Mouse (Mus musculus) forebrain, postnatal 0 days (tissue): ENCODE results near the gene Klf12. TPM values are rescaled to one million over a fixed set of nuclear protein-coding genes. Genes with fewer than 3 reads are reported as not detected.

ENCODE experiments used
- ATAC-seq: fragments of 200-750 bp; cut with Nextera tagmentation; 2 replicates; pipeline ENCODE4 v1.8.0; 2017; ENCODE audit warnings: mild to moderate bottlenecking, moderate library complexity
- DNase-seq: peaks from one replicate; pipeline ENCODE4 v3.0.0-alpha.2; 2015
- H3K27ac ChIP-seq: fragments of 300-500 bp; sonication (generic); 2 replicates; pipeline ENCODE4 v1.5.1; 2014; ENCODE audit warnings: low read depth, mild to moderate bottlenecking, antibody characterized with exemption, low read length, moderate library complexity, mixed read lengths
- H3K27me3 ChIP-seq: fragments of 300-500 bp; sonication (generic); 2 replicates; pipeline ENCODE4 v1.6.1; 2014; ENCODE audit warnings: mild to moderate bottlenecking, low read length, mixed read lengths; ENCODE audit not compliant: insufficient read depth
- H3K36me3 ChIP-seq: fragments of 300-500 bp; sonication (generic); 2 replicates; pipeline ENCODE4 v1.6.1; 2014; ENCODE audit warnings: mild to moderate bottlenecking, moderate library complexity; ENCODE audit not compliant: insufficient read depth
- H3K4me1 ChIP-seq: fragments of 300-500 bp; sonication (generic); 2 replicates; pipeline ENCODE4 v1.6.1; 2014; ENCODE audit warnings: antibody characterized with exemption; ENCODE audit not compliant: insufficient read depth
- H3K4me2 ChIP-seq: fragments of 300-500 bp; sonication (generic); 2 replicates; pipeline ENCODE4 v1.6.1; 2014; ENCODE audit warnings: low read depth, mild to moderate bottlenecking, moderate library complexity
- H3K4me3 ChIP-seq: fragments of 300-500 bp; sonication (generic); 2 replicates; pipeline ENCODE4 v1.5.1; 2014; ENCODE audit warnings: low read depth, low read length, mixed read lengths
- H3K9ac ChIP-seq: fragments of 300-500 bp; sonication (generic); 2 replicates; pipeline ENCODE4 v1.6.1; 2014; ENCODE audit warnings: mild to moderate bottlenecking
- H3K9me3 ChIP-seq: fragments of 300-500 bp; sonication (generic); 2 replicates; pipeline ENCODE4 v1.6.1; 2016; ENCODE audit warnings: low read length
- CTCF ChIP-seq: sonication (generic); IDR thresholded peaks from 2 replicates; pipeline ENCODE4 v1.5.1; 2016; ENCODE audit warnings: antibody characterized with exemption, control low read depth, low read depth
- WGBS: fragments of 180-500 bp; shearing (Covaris S2); extraction: QIAGEN DNeasy Blood & Tissue Kit; methylation state at CpG from one replicate; pipeline ENCODE4 v1.1.7; 2014; 5-methylcytosine and 5-hydroxymethylcytosine counted together
- polyA plus RNA-seq: library from polyadenylated mRNA; unstranded; fragments of >200 nt; fragmentation: Nextera tagmentation; extraction: Ambion mirVana; gene quantifications from 2 replicates; pipeline ENCODE4 v1.2.1, GENCODE M21; 2015
- total RNA-seq: library from RNA; depleted of rRNA; stranded (reverse); fragments of >200 nt; gene quantifications from 2 replicates; pipeline ENCODE4 v1.2.3, GENCODE M21; 2014

Klf12 gene
- total and polyA plus RNA-seq, 2 experiments from 2014 or later, result 24.4 to 47.9 TPM

DNA sequence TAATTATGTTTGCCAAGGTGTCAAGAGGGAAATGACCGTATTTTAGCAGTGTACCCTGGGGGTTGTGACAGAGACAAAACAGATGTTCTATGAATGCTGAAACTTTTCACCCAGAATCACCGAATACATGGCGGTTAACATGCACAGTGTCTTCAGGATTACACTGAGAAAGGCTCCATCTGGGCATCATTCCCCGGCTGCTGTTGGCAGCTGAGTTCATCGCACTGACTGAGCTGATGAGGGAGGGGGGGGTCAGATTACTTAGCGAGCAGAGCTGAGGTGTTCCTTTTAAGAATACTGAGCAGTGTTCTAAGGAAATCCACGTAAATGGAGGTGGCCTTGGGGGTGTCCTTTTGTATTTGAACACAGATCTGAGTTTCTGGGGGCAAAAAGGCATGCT, 301.0 kb downstream of the Klf12 start:
- no peak overlapping the region for H3K4me2 ChIP-seq
- TF ChIP-seq CTCF, result no peak
- ATAC-seq (peak; percentile 25; the same call in 1 of the 2 replicates), DNase-seq (peak; percentile 25)
- H3K9me3 ChIP-seq, result no peaks in the 10 kb centered on the region
- no peak overlapping the region for H3K27ac ChIP-seq
- H3K36me3 ChIP-seq, result no peaks in the 10 kb centered on the region; the same call in 1 of the 2 replicates
- H3K27me3 ChIP-seq, result no peaks in the 10 kb centered on the region
- H3K4me3 ChIP-seq, result no peak overlapping the region
- no peak overlapping the region for H3K9ac ChIP-seq
- no peaks in the 10 kb centered on the region for H3K4me1 ChIP-seq
- WGBS, result 24% methylated on average over 7 of the region's 7 CpGs

DNA sequence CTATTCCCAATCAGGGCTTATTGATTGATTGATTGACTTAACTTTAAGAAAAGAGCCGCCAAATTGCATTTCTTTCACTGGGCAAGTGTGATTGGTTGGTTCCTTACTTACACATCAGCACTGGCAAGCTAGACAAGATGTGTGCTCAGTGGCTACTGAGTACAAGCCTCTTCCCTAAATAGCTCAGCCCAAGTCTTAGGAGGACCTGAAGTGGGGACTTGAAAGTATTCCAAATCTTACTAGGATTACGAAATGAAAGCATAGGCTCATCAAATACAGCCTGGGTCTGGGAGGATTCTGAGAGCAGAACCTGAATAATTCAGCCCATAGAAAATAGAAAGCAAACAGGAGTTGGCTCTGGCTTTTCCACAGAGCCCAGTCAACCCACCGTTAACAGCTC, 303.3 kb downstream of the Klf12 start:
- ATAC-seq (no peak), DNase-seq (no peak)
- TF ChIP-seq CTCF, result no peak

DNA sequence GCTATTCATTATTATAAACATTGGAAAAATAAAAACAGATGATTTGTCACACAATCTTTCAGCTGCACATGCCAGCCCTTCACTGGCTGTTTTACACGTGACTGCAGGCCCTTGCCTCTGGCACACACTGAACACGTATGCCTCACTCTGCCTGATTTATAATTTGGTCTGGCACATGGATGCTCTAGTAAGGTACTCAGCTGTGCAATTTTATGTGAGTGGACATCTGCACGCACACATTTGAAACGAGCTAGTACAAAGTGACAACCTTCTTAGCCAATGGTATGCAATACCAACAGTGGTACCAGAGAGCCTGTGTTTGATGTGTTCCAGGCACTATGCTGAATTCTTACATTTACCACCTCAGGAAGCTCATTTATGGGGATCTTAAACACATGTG, 316.6 kb downstream of the Klf12 start:
- Histone ChIP-seq H3K27ac (no peak overlapping the region), H3K4me2 (no peak overlapping the region), H3K9me3 (no peaks in the 10 kb centered on the region), H3K9ac (no peak overlapping the region), H3K4me1 (no peaks in the 10 kb centered on the region), H3K36me3 (no peaks in the 10 kb centered on the region), H3K4me3 (no peak overlapping the region), H3K27me3 (no peaks in the 10 kb centered on the region)
- ATAC-seq (no peak), DNase-seq (no peak)
- 46% methylated on average over 4 of the region's 4 CpGs for WGBS
- no peak for TF ChIP-seq CTCF

More for the DNA sequence above, 303.3 kb downstream of the Klf12 start:
- Histone ChIP-seq H3K9me3 (no peaks in the 10 kb centered on the region), H3K27ac (no peak overlapping the region), H3K27me3 (no peaks in the 10 kb centered on the region), H3K4me3 (no peak overlapping the region), H3K9ac (no peak overlapping the region), H3K4me2 (no peak overlapping the region), H3K4me1 (no peaks in the 10 kb centered on the region), H3K36me3 (no peaks in the 10 kb centered on the region)
- WGBS, result 65% methylated on average over 3 of the region's 3 CpGs

DNA sequence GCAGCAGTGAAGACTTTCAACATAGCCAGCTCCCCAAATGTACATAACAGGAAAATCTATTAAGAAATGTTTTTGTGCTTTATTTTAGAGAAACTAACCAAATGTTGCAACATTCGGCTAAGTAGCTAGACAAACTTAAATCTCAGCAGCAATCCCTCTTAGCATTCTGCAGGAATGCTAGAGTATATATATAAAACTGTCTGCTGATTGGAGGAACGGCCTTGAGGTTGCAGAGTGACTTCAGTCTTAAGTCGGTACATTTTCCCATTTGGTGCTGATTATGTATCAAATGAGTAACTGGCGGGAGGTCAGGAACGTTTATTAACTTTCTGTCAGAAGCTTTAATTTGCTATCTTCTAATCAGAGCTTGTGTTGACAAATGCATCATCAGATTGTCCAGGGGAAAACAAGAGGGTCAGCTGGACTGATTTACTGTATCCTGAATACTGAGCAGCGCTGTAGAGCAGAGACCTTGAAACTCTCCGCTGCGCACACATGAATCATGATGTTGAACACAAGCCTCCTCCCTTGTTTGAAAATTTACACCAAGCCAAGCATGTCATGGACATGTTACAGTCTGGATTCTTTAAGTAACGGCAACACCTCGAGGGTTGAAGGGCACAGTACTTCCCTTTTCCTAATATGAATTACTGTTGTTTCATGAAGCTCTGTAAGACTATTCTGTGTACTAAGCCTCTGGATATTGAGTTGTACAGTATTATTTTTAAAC, 323.8 kb downstream of the Klf12 start:
- DNase-seq (no peak), ATAC-seq (no peak)
- no peaks in the 10 kb centered on the region for H3K36me3 ChIP-seq
- H3K27me3 ChIP-seq, result no peaks in the 10 kb centered on the region
- TF ChIP-seq CTCF, result no peak
- no peaks in the 10 kb centered on the region for H3K9me3 ChIP-seq
- H3K27ac ChIP-seq, result no peak overlapping the region
- H3K4me2 ChIP-seq, result no peak overlapping the region
- WGBS, result 88% methylated on average over 10 of the region's 10 CpGs
- no peak overlapping the region for H3K9ac ChIP-seq
- H3K4me3 ChIP-seq, result no peak overlapping the region
- H3K4me1 ChIP-seq, result no peaks in the 10 kb centered on the region

DNA sequence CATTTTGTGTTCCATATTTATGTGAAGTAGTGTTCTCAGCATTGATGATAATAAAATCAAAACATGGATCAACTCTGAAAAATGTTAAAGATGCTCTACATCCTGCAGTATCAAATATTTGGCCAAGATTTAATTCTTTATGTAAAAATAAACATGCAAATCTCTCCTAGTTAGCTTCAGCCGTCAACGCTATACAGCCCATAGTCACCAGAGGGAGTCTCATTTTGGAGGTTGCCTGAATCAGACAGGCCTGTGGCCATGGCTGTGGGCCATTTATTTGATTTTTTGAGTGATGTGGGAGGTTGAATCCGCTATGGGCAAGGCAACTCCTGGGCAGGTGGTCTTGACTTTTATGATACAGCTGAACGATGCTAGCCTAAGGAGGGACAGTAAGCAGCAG, 329.3 kb downstream of the Klf12 start:
- ATAC-seq (peak; percentile 47; the same call in 1 of the 2 replicates), DNase-seq (peak; percentile 40)
- no peaks in the 10 kb centered on the region for H3K9me3 ChIP-seq
- no peaks in the 10 kb centered on the region for H3K27me3 ChIP-seq
- WGBS, result 67% methylated on average over 4 of the region's 4 CpGs
- no peak overlapping the region for H3K9ac ChIP-seq
- H3K36me3 ChIP-seq, result no peaks in the 10 kb centered on the region
- no peak overlapping the region for H3K27ac ChIP-seq
- H3K4me3 ChIP-seq, result no peak overlapping the region
- H3K4me1 ChIP-seq, result no peaks in the 10 kb centered on the region
- no peak overlapping the region for H3K4me2 ChIP-seq
- peak; percentile 51 for TF ChIP-seq CTCF

DNA sequence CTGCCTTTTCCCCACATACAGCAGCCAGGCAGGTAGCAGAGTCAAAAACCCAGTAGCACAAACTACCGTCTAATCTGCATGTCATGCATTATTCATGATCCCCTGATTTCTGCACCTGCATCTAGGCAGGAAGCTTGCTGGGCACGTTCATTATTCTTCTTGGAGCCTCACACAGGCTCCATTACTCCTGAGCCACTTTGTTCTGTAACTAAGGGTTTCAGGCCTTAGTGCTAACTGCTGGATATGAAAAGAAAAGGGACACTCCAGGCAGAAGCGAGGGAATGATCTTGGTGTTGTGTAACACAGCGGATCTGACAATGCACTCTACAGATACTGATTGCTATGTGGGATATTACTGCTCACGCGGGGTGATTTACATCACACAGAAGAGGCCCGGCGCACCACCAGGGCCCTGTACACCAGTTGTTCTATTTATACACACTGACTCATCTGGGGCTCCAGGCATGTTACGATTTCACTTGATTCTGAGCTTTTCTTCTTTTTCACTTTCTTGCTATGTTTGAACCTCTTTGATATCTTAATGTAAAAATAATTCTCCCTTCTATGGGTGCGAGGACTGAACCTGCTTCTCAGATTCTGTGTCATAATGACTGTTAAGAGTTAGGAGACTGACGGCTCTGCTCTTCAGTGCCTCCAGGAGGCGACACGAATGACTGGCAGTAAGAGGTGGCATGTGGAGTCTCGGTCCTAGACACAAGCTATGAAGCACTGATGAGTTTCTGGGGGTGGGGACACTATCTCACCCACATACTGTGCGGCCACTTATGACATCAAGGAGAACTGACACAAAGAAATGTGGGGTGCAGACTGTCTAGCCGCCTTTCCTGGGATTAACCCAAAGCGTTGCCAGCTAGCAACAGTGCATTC, 340.0 kb downstream of the Klf12 start:
- 0 out of 2 replicates have a peak overlapping the region, but pooled peaks have one; percentile 10 for H3K9ac ChIP-seq
- H3K36me3 ChIP-seq, result no peaks in the 10 kb centered on the region
- no peaks in the 10 kb centered on the region for H3K9me3 ChIP-seq
- no peaks in the 10 kb centered on the region for H3K27me3 ChIP-seq
- no peak overlapping the region for H3K4me3 ChIP-seq
- H3K4me2 ChIP-seq, result 0 out of 2 replicates have a peak overlapping the region, but pooled peaks have one; percentile 16
- DNase-seq (peak; percentile 66), ATAC-seq (peak; percentile 79)
- peak overlapping the region; percentile 74 for H3K27ac ChIP-seq
- TF ChIP-seq CTCF, result peak; percentile 36
- WGBS, result 23% methylated on average over 17 of the region's 17 CpGs
- peaks cover 21% of the 10 kb centered on the region for H3K4me1 ChIP-seq

DNA sequence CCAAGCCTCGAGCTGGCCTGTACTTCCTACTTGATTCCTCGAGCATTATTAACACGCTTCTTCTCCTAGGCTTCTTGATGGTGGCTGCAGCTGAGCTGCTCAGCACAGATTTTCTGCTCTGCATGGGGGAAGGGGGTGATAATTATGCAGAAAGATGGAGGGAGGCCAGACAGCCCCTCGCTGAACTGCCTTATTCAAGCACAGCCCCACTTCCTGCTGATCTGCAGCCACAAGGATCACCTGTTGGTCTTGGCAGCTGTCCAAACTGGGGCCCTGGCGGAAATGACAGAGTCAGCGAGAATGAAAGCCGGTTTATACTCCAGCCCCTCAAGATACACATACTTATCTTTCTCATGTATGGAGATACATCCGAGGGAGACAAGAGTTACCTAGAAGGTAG, 341.3 kb downstream of the Klf12 start:
- peak; percentile 90 for ATAC-seq
- peak overlapping the region; percentile 72; the same call in 1 of the 2 replicates for H3K27ac ChIP-seq
- peaks cover 21% of the 10 kb centered on the region for H3K4me1 ChIP-seq
- TF ChIP-seq CTCF, result no peak
- H3K9me3 ChIP-seq, result no peaks in the 10 kb centered on the region
- H3K4me2 ChIP-seq, result no peak overlapping the region
- H3K36me3 ChIP-seq, result no peaks in the 10 kb centered on the region; the same call in 1 of the 2 replicates
- H3K4me3 ChIP-seq, result no peak overlapping the region
- WGBS, result 11% methylated on average over 8 of the region's 8 CpGs
- no peaks in the 10 kb centered on the region for H3K27me3 ChIP-seq
- H3K9ac ChIP-seq, result no peak overlapping the region
- DNase-seq, result peak; percentile 80
